ENCODE assay signal across 13 mouse cellular contexts in the genomic region with DNA sequence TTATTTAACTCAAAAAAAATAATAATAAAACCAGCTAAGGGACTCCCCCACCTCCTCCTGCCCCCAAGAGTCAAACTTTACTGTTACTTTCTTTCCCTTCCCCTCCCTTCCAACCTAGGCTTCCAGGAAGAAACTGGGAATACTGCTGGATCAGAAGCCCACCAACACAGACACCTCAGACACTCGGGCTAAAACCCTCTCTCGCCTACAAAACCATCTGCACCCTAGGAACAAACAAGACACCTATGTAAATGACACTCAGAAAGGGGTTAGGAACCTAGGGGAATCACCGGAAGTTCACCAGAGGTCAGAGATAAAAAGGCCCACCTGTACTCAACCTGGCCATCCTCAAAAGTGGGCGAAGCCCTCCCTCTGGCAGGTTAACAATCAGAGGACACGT. TPM values are rescaled to one million over a fixed set of nuclear protein-coding genes. Genes with fewer than 3 reads are reported as not detected.
DNase-seq lines count a peak whose midpoint lies in the region; ATAC-seq and TF ChIP-seq lines count a peak whose summit lies in the region.
"Had no signal": no experiment of that assay in that cellular context is flagged by ENCODE, and none has a peak within 500 bp of the region (broad histone marks: within the 10 kb centered on the region; RNA-seq: fewer than 3 reads in every experiment).

No protein-coding gene starts in this region.

- H3K4me3 ChIP-seq in gastrocnemius, adult 2 months, result peak overlapping the region; percentile 29
- no peak overlapping the region for H3K4me3 ChIP-seq in kidney, embryonic 16.5 days (ENCODE audit: low read length)
- H3K4me3 ChIP-seq in spleen, adult 2 months (ENCODE audit: extremely low read depth, insufficient read depth, insufficient read length), result no peak overlapping the region
- no peak overlapping the region for H3K4me3 ChIP-seq in stomach, postnatal 0 days (ENCODE audit: low read depth, low read length)
- H3K4me3 ChIP-seq: hindbrain, embryonic 12.5 days had no signal

- intact Hi-C loops in gastrocnemius, adult 2 months (cut with DNase I), result no loop called here

- H3K9ac ChIP-seq in kidney, embryonic 16.5 days (replicated peaks; ENCODE audit: low read length), result no peak overlapping the region
- no peak overlapping the region for H3K9ac ChIP-seq in stomach, postnatal 0 days (ENCODE audit: low read length)
- H3K9ac ChIP-seq: hindbrain, embryonic 12.5 days had no signal

- peaks cover 44% of the 10 kb centered on the region for H3K4me1 ChIP-seq in kidney, embryonic 16.5 days (ENCODE audit: insufficient read depth, low read length)
- peaks cover 28% of the 10 kb centered on the region; the same call in 1 of the 2 replicates for H3K4me1 ChIP-seq in spleen, adult 2 months (ENCODE audit: control insufficient read depth, insufficient read depth, insufficient read length)
- H3K4me1 ChIP-seq in stomach, postnatal 0 days (replicated peaks; ENCODE audit: control insufficient read depth, insufficient read depth), result no peaks in the 10 kb centered on the region

- no peaks in the 10 kb centered on the region for H3K9me3 ChIP-seq in kidney, embryonic 16.5 days (ENCODE audit: low read length)
- no peaks in the 10 kb centered on the region for H3K9me3 ChIP-seq in stomach, postnatal 0 days (ENCODE audit: control insufficient read depth, low read length)
- H3K9me3 ChIP-seq: hindbrain, embryonic 12.5 days had no signal

- 48% methylated on average over 5 of the region's 5 CpGs for WGBS in kidney, embryonic 16.5 days
- 66% methylated on average over 5 of the region's 5 CpGs for WGBS in spleen, adult 2 months
- 51% methylated on average over 5 of the region's 5 CpGs for WGBS in stomach, postnatal 0 days

- DNase-seq in gastrocnemius, adult 2 months, result peak; percentile 14
- no peak for DNase-seq in gastrocnemius, adult 8-10 months (ENCODE audit: low spot score in 2 of 2)
- DNase-seq in kidney, postnatal 14 days, result no peak
- DNase-seq in spleen, adult 2 months (ENCODE audit: low read depth in 1 of 2, low spot score in 2 of 2), result no peak
- DNase-seq in spleen, postnatal 4 days (ENCODE audit: low spot score in 2 of 2), result no peak
- DNase-seq in stomach, postnatal 0 days (ENCODE audit: low spot score), result no peak
- DNase-seq: midbrain, embryonic 14.5 days; right cerebral cortex, postnatal 4 days had no signal

- TF ChIP-seq CTCF in gastrocnemius, adult 2 months (IDR thresholded peaks at IDR 0.05), result no peak
- no peak for TF ChIP-seq CTCF in spleen, adult 2 months (IDR thresholded peaks at IDR 0.05; ENCODE audit: extremely low read depth, insufficient read depth, insufficient read length, insufficient replicate concordance)
- no peak for TF ChIP-seq CTCF in stomach, postnatal 0 days (IDR thresholded peaks at IDR 0.05; ENCODE audit: low read depth)

- H3K4me2 ChIP-seq in kidney, embryonic 16.5 days (replicated peaks; ENCODE audit: low read depth, low read length), result no peak overlapping the region
- H3K4me2 ChIP-seq in stomach, postnatal 0 days (replicated peaks; ENCODE audit: low read depth), result no peak overlapping the region
- H3K4me2 ChIP-seq: hindbrain, embryonic 12.5 days had no signal

- H3K36me3 ChIP-seq in kidney, embryonic 16.5 days (ENCODE audit: insufficient read depth, low read length), result no peaks in the 10 kb centered on the region
- H3K36me3 ChIP-seq in spleen, adult 2 months (ENCODE audit: control insufficient read depth, insufficient read depth, low read length), result peaks cover 16% of the 10 kb centered on the region
- H3K36me3 ChIP-seq in stomach, postnatal 0 days (ENCODE audit: control insufficient read depth, insufficient read depth, low read length), result no peaks in the 10 kb centered on the region
- H3K36me3 ChIP-seq: hindbrain, embryonic 12.5 days had no signal

- no peak for TF ChIP-seq POLR2A in spleen, adult 2 months (IDR thresholded peaks at IDR 0.05; ENCODE audit: low read depth, low read length)

- no peaks in the 10 kb centered on the region for H3K27me3 ChIP-seq in kidney, embryonic 16.5 days (ENCODE audit: insufficient read depth, low read length)
- H3K27me3 ChIP-seq in spleen, adult 2 months (ENCODE audit: control insufficient read depth, insufficient read depth, low read length), result no peaks in the 10 kb centered on the region
- H3K27me3 ChIP-seq in stomach, postnatal 0 days (ENCODE audit: control insufficient read depth, insufficient read depth, low read length), result no peaks in the 10 kb centered on the region
- H3K27me3 ChIP-seq: hindbrain, embryonic 12.5 days had no signal

- peak overlapping the region; percentile 94 for H3K27ac ChIP-seq in gastrocnemius, adult 2 months
- H3K27ac ChIP-seq in kidney, embryonic 16.5 days (ENCODE audit: low read length), result peak overlapping the region; percentile 95
- H3K27ac ChIP-seq in spleen, adult 2 months (ENCODE audit: insufficient read depth, low read length), result peak overlapping the region; percentile 61
- H3K27ac ChIP-seq in stomach, postnatal 0 days (replicated peaks), result peak overlapping the region; percentile 88
- H3K27ac ChIP-seq: macrophage had no signal

- no peak for ATAC-seq in kidney, embryonic 16.5 days (ENCODE audit: low FRiP score, low TSS enrichment)
- ATAC-seq in stomach, postnatal 0 days (ENCODE audit: low FRiP score, low TSS enrichment), result no peak
- ATAC-seq in erythroid progenitor cell, adult 5-6 weeks (replicated peaks; ENCODE audit: low FRiP score, poor library complexity, severe bottlenecking), result no peak

- no peak for TF ChIP-seq EP300 in stomach, postnatal 0 days (optimal IDR thresholded peaks at IDR 0.05)

RNA-seq across cellular contexts. Expression of a gene that starts 15.0 kb away (rescaled TPM):
- total RNA-seq in gastrocnemius, adult 2 months (2021), result 10 to 100 TPM; 38.7 to 43.4 TPM
- total RNA-seq in gastrocnemius, adult 8-10 months (2022), result 10 to 100 TPM; 39.8 to 51.3 (median 42.6) TPM
- 11.3 and 12.5 TPM in 2 replicates for polyA plus RNA-seq in kidney, embryonic 16.5 days (2015; fragmentation: Nextera tagmentation; extraction: Ambion mirVana)
- polyA plus RNA-seq in spleen, adult 2 months (2012; rRNA removed), result 69.7 and 93.6 TPM in 2 replicates
- polyA plus RNA-seq in stomach, postnatal 0 days (2015; fragmentation: Nextera tagmentation; extraction: Ambion mirVana), result 7.1 and 8.8 TPM in 2 replicates
- total RNA-seq in erythroid progenitor cell, adult 5-6 weeks (2015; ENCODE audit: low replicate concordance), result 18.7 and 21.0 TPM in 2 replicates
- total RNA-seq in erythroid progenitor cell, adult 5-6 weeks (2017; ENCODE audit: low replicate concordance), result 6.1 and 13.7 TPM in 2 replicates
- total RNA-seq: MEL had no signal
